Mouse (Mus musculus): ENCODE measurements at regions not wholly inside any gene's neighbourhood (a gene's known extent, or its start where the extent isn't known, plus 50 kb on each side); places are given as distances from the start of the nearest gene placed in this dataset.

GRCm38 (mm10) chr2:179293114-179293513 is 149.1 kb upstream of the Cdh4 start:
- no peaks in the 10 kb centered on the region for H3K27me3 ChIP-seq (ENCODE audit: control insufficient read depth, insufficient read depth, low read length)
- H3K4me1 ChIP-seq (ENCODE audit: control insufficient read depth, insufficient read depth, low read length), result no peaks in the 10 kb centered on the region
- no peak overlapping the region for H3K4me3 ChIP-seq (ENCODE audit: control insufficient read depth, low read depth, low read length)
- no peaks in the 10 kb centered on the region for H3K36me3 ChIP-seq (ENCODE audit: control insufficient read depth, insufficient read depth, low read length)
- H3K27ac ChIP-seq (ENCODE audit: control insufficient read depth, insufficient read depth, low read depth, low read length), result no peak overlapping the region
- TF ChIP-seq CTCF (IDR thresholded peaks at IDR 0.05; ENCODE audit: control insufficient read depth, insufficient read depth, insufficient replicate concordance, low read depth, low read length), result no peak
- TF ChIP-seq POLR2A (IDR thresholded peaks at IDR 0.05; ENCODE audit: control insufficient read depth, low read depth, low read length), result no peak

GRCm38 (mm10) chr2:179297057-179297456 is 145.2 kb upstream of the Cdh4 start:
- Histone ChIP-seq H3K36me3 (ENCODE audit: control insufficient read depth, insufficient read depth, low read length) (no peaks in the 10 kb centered on the region), H3K4me1 (ENCODE audit: control insufficient read depth, insufficient read depth, low read length) (no peaks in the 10 kb centered on the region), H3K4me3 (ENCODE audit: control insufficient read depth, low read depth, low read length) (no peak overlapping the region), H3K27me3 (ENCODE audit: control insufficient read depth, insufficient read depth, low read length) (no peaks in the 10 kb centered on the region), H3K27ac (ENCODE audit: control insufficient read depth, insufficient read depth, low read depth, low read length) (no peak overlapping the region)
- TF ChIP-seq POLR2A (IDR thresholded peaks at IDR 0.05; ENCODE audit: control insufficient read depth, low read depth, low read length), result no peak
- TF ChIP-seq CTCF (IDR thresholded peaks at IDR 0.05; ENCODE audit: control insufficient read depth, insufficient read depth, insufficient replicate concordance, low read depth, low read length), result no peak

- TF ChIP-seq POLR2A (IDR thresholded peaks at IDR 0.05; ENCODE audit: control insufficient read depth, low read depth, low read length), result no peak
- TF ChIP-seq CTCF (IDR thresholded peaks at IDR 0.05; ENCODE audit: control insufficient read depth, insufficient read depth, insufficient replicate concordance, low read depth, low read length), result no peak
- Histone ChIP-seq H3K27me3 (ENCODE audit: control insufficient read depth, insufficient read depth, low read length) (no peaks in the 10 kb centered on the region), H3K4me3 (ENCODE audit: control insufficient read depth, low read depth, low read length) (no peak overlapping the region), H3K36me3 (ENCODE audit: control insufficient read depth, insufficient read depth, low read length) (no peaks in the 10 kb centered on the region), H3K4me1 (ENCODE audit: control insufficient read depth, insufficient read depth, low read length) (no peaks in the 10 kb centered on the region), H3K27ac (ENCODE audit: control insufficient read depth, insufficient read depth, low read depth, low read length) (no peak overlapping the region)
Observed at GRCm38 (mm10) chr2:179303765-179304164, 138.5 kb upstream of the Cdh4 start.

- H3K27ac ChIP-seq (ENCODE audit: control insufficient read depth, insufficient read depth, low read depth, low read length), result no peak overlapping the region
- no peak overlapping the region for H3K4me3 ChIP-seq (ENCODE audit: control insufficient read depth, low read depth, low read length)
- no peaks in the 10 kb centered on the region for H3K4me1 ChIP-seq (ENCODE audit: control insufficient read depth, insufficient read depth, low read length)
- TF ChIP-seq POLR2A (IDR thresholded peaks at IDR 0.05; ENCODE audit: control insufficient read depth, low read depth, low read length), result no peak
- TF ChIP-seq CTCF (IDR thresholded peaks at IDR 0.05; ENCODE audit: control insufficient read depth, insufficient read depth, insufficient replicate concordance, low read depth, low read length), result no peak
- H3K27me3 ChIP-seq (ENCODE audit: control insufficient read depth, insufficient read depth, low read length), result no peaks in the 10 kb centered on the region
- no peaks in the 10 kb centered on the region for H3K36me3 ChIP-seq (ENCODE audit: control insufficient read depth, insufficient read depth, low read length)
Observed at GRCm38 (mm10) chr2:179307286-179307931, 134.8 kb upstream of the Cdh4 start.

- no peaks in the 10 kb centered on the region for H3K27me3 ChIP-seq (ENCODE audit: control insufficient read depth, insufficient read depth, low read length)
- no peaks in the 10 kb centered on the region for H3K4me1 ChIP-seq (ENCODE audit: control insufficient read depth, insufficient read depth, low read length)
- TF ChIP-seq POLR2A (IDR thresholded peaks at IDR 0.05; ENCODE audit: control insufficient read depth, low read depth, low read length) (no peak), CTCF (IDR thresholded peaks at IDR 0.05; ENCODE audit: control insufficient read depth, insufficient read depth, insufficient replicate concordance, low read depth, low read length) (no peak)
- no peak overlapping the region for H3K4me3 ChIP-seq (ENCODE audit: control insufficient read depth, low read depth, low read length)
- no peak overlapping the region for H3K27ac ChIP-seq (ENCODE audit: control insufficient read depth, insufficient read depth, low read depth, low read length)
- H3K36me3 ChIP-seq (ENCODE audit: control insufficient read depth, insufficient read depth, low read length), result no peaks in the 10 kb centered on the region
Observed at GRCm38 (mm10) chr2:179307932-179308303, 134.3 kb upstream of the Cdh4 start.

GRCm38 (mm10) chr2:179318046-179318445 is 124.2 kb upstream of the Cdh4 start:
- no peaks in the 10 kb centered on the region for H3K27me3 ChIP-seq (ENCODE audit: control insufficient read depth, insufficient read depth, low read length)
- H3K36me3 ChIP-seq (ENCODE audit: control insufficient read depth, insufficient read depth, low read length), result no peaks in the 10 kb centered on the region
- no peak overlapping the region for H3K27ac ChIP-seq (ENCODE audit: control insufficient read depth, insufficient read depth, low read depth, low read length)
- H3K4me1 ChIP-seq (ENCODE audit: control insufficient read depth, insufficient read depth, low read length), result no peaks in the 10 kb centered on the region
- no peak overlapping the region for H3K4me3 ChIP-seq (ENCODE audit: control insufficient read depth, low read depth, low read length)
- TF ChIP-seq CTCF (IDR thresholded peaks at IDR 0.05; ENCODE audit: control insufficient read depth, insufficient read depth, insufficient replicate concordance, low read depth, low read length) (no peak), POLR2A (IDR thresholded peaks at IDR 0.05; ENCODE audit: control insufficient read depth, low read depth, low read length) (no peak)

- Histone ChIP-seq H3K27me3 (ENCODE audit: control insufficient read depth, insufficient read depth, low read length) (no peaks in the 10 kb centered on the region), H3K4me1 (ENCODE audit: control insufficient read depth, insufficient read depth, low read length) (no peaks in the 10 kb centered on the region), H3K36me3 (ENCODE audit: control insufficient read depth, insufficient read depth, low read length) (no peaks in the 10 kb centered on the region), H3K27ac (ENCODE audit: control insufficient read depth, insufficient read depth, low read depth, low read length) (no peak overlapping the region), H3K4me3 (ENCODE audit: control insufficient read depth, low read depth, low read length) (no peak overlapping the region)
- TF ChIP-seq POLR2A (IDR thresholded peaks at IDR 0.05; ENCODE audit: control insufficient read depth, low read depth, low read length) (no peak), CTCF (IDR thresholded peaks at IDR 0.05; ENCODE audit: control insufficient read depth, insufficient read depth, insufficient replicate concordance, low read depth, low read length) (no peak)
Observed at GRCm38 (mm10) chr2:179325242-179325641, 117.0 kb upstream of the Cdh4 start.
